7 mouse cellular contexts compared by ENCODE assay signal in genomic region chr11:69062194-69062760, GRCm38 (mm10). TPM values are rescaled to one million over a fixed set of nuclear protein-coding genes. Genes with fewer than 3 reads are reported as not detected.
DNase-seq lines count a peak whose midpoint lies in the region; ATAC-seq and TF ChIP-seq lines count a peak whose summit lies in the region.

No protein-coding gene starts in this region.

- no peak overlapping the region for H3K27ac ChIP-seq in cerebellum, adult 2 months (ENCODE audit: insufficient read depth, low read length)
- H3K27ac ChIP-seq in hindbrain, embryonic 16.5 days (ENCODE audit: low read depth, low read length): peak overlapping the region; percentile 66

- TF ChIP-seq POLR2A in cerebellum, adult 2 months (IDR thresholded peaks at IDR 0.05; ENCODE audit: borderline replicate concordance, insufficient read depth, low read length): peak; percentile 19; the same call in 1 of the 2 replicates

- TF ChIP-seq CTCF in cerebellum, adult 2 months (IDR thresholded peaks at IDR 0.05; ENCODE audit: borderline replicate concordance, insufficient read depth, low read depth, low read length): no peak

- H3K9ac ChIP-seq in hindbrain, embryonic 16.5 days (ENCODE audit: low read depth, low read length): peak overlapping the region; percentile 35; the same call in 1 of the 2 replicates

- H3K9me3 ChIP-seq in hindbrain, embryonic 16.5 days (ENCODE audit: control insufficient read depth, low read length): no peaks in the 10 kb centered on the region

- peak overlapping the region; percentile 95 for H3K4me3 ChIP-seq in cerebellum, adult 2 months (replicated peaks; ENCODE audit: insufficient read depth, low read depth, low read length)
- peak overlapping the region; percentile 76 for H3K4me3 ChIP-seq in hindbrain, embryonic 16.5 days (ENCODE audit: low read length)

- WGBS in cerebellum, adult 2 months: 2% methylated on average over 17 of the region's 17 CpGs
- WGBS in hindbrain, embryonic 16.5 days: 1% methylated on average over 17 of the region's 17 CpGs

- H3K36me3 ChIP-seq in hindbrain, embryonic 16.5 days (ENCODE audit: control insufficient read depth, insufficient read depth, low read length): no peaks in the 10 kb centered on the region

- no peak for ATAC-seq in hindbrain, embryonic 16.5 days
- ATAC-seq in megakaryocyte-erythroid progenitor cell, adult 5-6 weeks (replicated peaks; ENCODE audit: low FRiP score, low TSS enrichment, poor library complexity, severe bottlenecking): peak; percentile 36

- H3K4me2 ChIP-seq in hindbrain, embryonic 16.5 days (ENCODE audit: low read length): peak overlapping the region; percentile 74

- peaks cover 4% of the 10 kb centered on the region; the same call in 1 of the 2 replicates for H3K4me1 ChIP-seq in cerebellum, adult 2 months (ENCODE audit: control insufficient read depth, insufficient read depth, low read length)
- peaks cover 33% of the 10 kb centered on the region for H3K4me1 ChIP-seq in hindbrain, embryonic 16.5 days (ENCODE audit: control insufficient read depth, insufficient read depth, low read depth, low read length)

- peak; percentile 86 for DNase-seq in NIH3T3 (ENCODE audit: low read depth)
- DNase-seq in cerebellum, adult 2 months: peak; percentile 73 to 78
- peak; percentile 84 to 85 for DNase-seq in frontal cortex, postnatal 36 days (ENCODE audit: low spot score in 2 of 2)
- peak; percentile 54 to 88 for DNase-seq in left cerebral cortex, adult 8-10 months (ENCODE audit: low spot score in 2 of 2)
- DNase-seq in spleen, adult 12 weeks (ENCODE audit: low spot score): peak; percentile 74

- no peaks in the 10 kb centered on the region for H3K27me3 ChIP-seq in cerebellum, adult 2 months (ENCODE audit: control insufficient read depth, insufficient read depth, low read length)
- H3K27me3 ChIP-seq in hindbrain, embryonic 16.5 days (replicated peaks; ENCODE audit: control insufficient read depth, insufficient read depth, low read length): no peaks in the 10 kb centered on the region

RNA-seq across cellular contexts. Expression of gene Borcs6, which starts 2.8 kb away (rescaled TPM):
- polyA plus RNA-seq in cerebellum, adult 2 months (2012; rRNA removed): 34.9 and 36.7 TPM in 2 replicates
- 18.1 and 20.9 TPM in 2 replicates for polyA plus RNA-seq in hindbrain, embryonic 16.5 days (2015; fragmentation: Nextera tagmentation; extraction: Ambion mirVana)
- total RNA-seq in left cerebral cortex, adult 8-10 months (2022): 10 to 100 TPM; 32.3 to 37.9 (median 33.5) TPM
- 0.46 and 7.0 TPM in 2 replicates for total RNA-seq in megakaryocyte-erythroid progenitor cell, adult 5-6 weeks (2014; fragmentation: Nextera tagmentation)
- total RNA-seq in megakaryocyte-erythroid progenitor cell, adult 5-6 weeks (2017): 3.5 TPM in 2 replicates

RNA-seq across cellular contexts. Expression of gene Tmem107, which starts 8.3 kb away (rescaled TPM):
- 13.4 and 15.8 TPM in 2 replicates for polyA plus RNA-seq in cerebellum, adult 2 months (2012; rRNA removed)
- 38.6 and 42.6 TPM in 2 replicates for polyA plus RNA-seq in hindbrain, embryonic 16.5 days (2015; fragmentation: Nextera tagmentation; extraction: Ambion mirVana)
- 10 to 100 TPM; 15.2 to 19.4 (median 17.1) TPM for total RNA-seq in left cerebral cortex, adult 8-10 months (2022)
- 33.8 and 51.0 TPM in 2 replicates for total RNA-seq in megakaryocyte-erythroid progenitor cell, adult 5-6 weeks (2014; fragmentation: Nextera tagmentation)
- total RNA-seq in megakaryocyte-erythroid progenitor cell, adult 5-6 weeks (2017): 16.2 and 33.4 TPM in 2 replicates

RNA-seq across cellular contexts. Expression of gene Aurkb, which starts 16.8 kb away (rescaled TPM):
- polyA plus RNA-seq in cerebellum, adult 2 months (2012; rRNA removed): 0.51 and 0.55 TPM in 2 replicates
- 26.9 and 32.2 TPM in 2 replicates for polyA plus RNA-seq in hindbrain, embryonic 16.5 days (2015; fragmentation: Nextera tagmentation; extraction: Ambion mirVana)
- total RNA-seq in left cerebral cortex, adult 8-10 months (2022): under 1 TPM; 0.53 to 0.80 (median 0.62) TPM
- 118 and 122 TPM in 2 replicates for total RNA-seq in megakaryocyte-erythroid progenitor cell, adult 5-6 weeks (2014; fragmentation: Nextera tagmentation)
- total RNA-seq in megakaryocyte-erythroid progenitor cell, adult 5-6 weeks (2017): 60.0 and 75.0 TPM in 2 replicates

RNA-seq across cellular contexts. Expression of gene Vamp2, which starts 26.0 kb away (rescaled TPM):
- polyA plus RNA-seq in cerebellum, adult 2 months (2012; rRNA removed): 672 and 700 TPM in 2 replicates
- polyA plus RNA-seq in hindbrain, embryonic 16.5 days (2015; fragmentation: Nextera tagmentation; extraction: Ambion mirVana): 402 and 475 TPM in 2 replicates
- 1,000 to 10,000 TPM; 1,002 to 1,054 (median 1,038) TPM for total RNA-seq in left cerebral cortex, adult 8-10 months (2022)
- 46.7 and 60.3 TPM in 2 replicates for total RNA-seq in megakaryocyte-erythroid progenitor cell, adult 5-6 weeks (2014; fragmentation: Nextera tagmentation)
- total RNA-seq in megakaryocyte-erythroid progenitor cell, adult 5-6 weeks (2017): 7.5 and 15.7 TPM in 2 replicates

RNA-seq across cellular contexts. Expression of gene Per1, which starts 32.7 kb away (rescaled TPM):
- 34.4 and 37.2 TPM in 2 replicates for polyA plus RNA-seq in cerebellum, adult 2 months (2012; rRNA removed)
- polyA plus RNA-seq in hindbrain, embryonic 16.5 days (2015; fragmentation: Nextera tagmentation; extraction: Ambion mirVana): 11.1 and 11.2 TPM in 2 replicates
- 100 to 1,000 TPM; 105 to 140 (median 114) TPM for total RNA-seq in left cerebral cortex, adult 8-10 months (2022)
- 11.3 and 17.6 TPM in 2 replicates for total RNA-seq in megakaryocyte-erythroid progenitor cell, adult 5-6 weeks (2014; fragmentation: Nextera tagmentation)
- total RNA-seq in megakaryocyte-erythroid progenitor cell, adult 5-6 weeks (2017): 4.7 and 12.5 TPM in 2 replicates

Comparison
In these comparisons a context has a peak if more than half of its experiments do, and no peak if none do; other contexts are left out.
1. RNA of gene Borcs6, which starts 2.8 kb away (total RNA-seq): 32.3 to 37.9 TPM in left cerebral cortex, adult 8-10 months; 0.46 to 7.0 TPM in megakaryocyte-erythroid progenitor cell, adult 5-6 weeks; every median in the first group is over 4 times any median in the second.
2. RNA of gene Aurkb, which starts 16.8 kb away (total RNA-seq): 60.0 to 122 TPM in megakaryocyte-erythroid progenitor cell, adult 5-6 weeks; 0.53 to 0.80 TPM in left cerebral cortex, adult 8-10 months; every median in the first group is over 10 times any median in the second.
3. Peak in every context shown above with its lines, with median percentiles within 50 percentile points of each other: DNase-seq.